Mouse (Mus musculus) megakaryocyte, embryonic 14.5 days (primary cell): ENCODE measurements at regions not wholly inside any gene's neighbourhood (a gene's known extent, or its start where the extent isn't known, plus 50 kb on each side); places are given as distances from the start of the nearest gene placed in this dataset.

Experiments used
- FLI1 ChIP-seq: IDR thresholded peaks from 2 replicates; pipeline ENCODE4 v1.6.1; 2012; ENCODE audit warnings: low read length, inconsistent platforms, mixed read lengths
- GATA1 ChIP-seq: IDR thresholded peaks from 3 replicates; pipeline ENCODE4 v1.6.1; 2012; ENCODE audit warnings: mixed read lengths, low read length, inconsistent platforms, borderline replicate concordance

DNA sequence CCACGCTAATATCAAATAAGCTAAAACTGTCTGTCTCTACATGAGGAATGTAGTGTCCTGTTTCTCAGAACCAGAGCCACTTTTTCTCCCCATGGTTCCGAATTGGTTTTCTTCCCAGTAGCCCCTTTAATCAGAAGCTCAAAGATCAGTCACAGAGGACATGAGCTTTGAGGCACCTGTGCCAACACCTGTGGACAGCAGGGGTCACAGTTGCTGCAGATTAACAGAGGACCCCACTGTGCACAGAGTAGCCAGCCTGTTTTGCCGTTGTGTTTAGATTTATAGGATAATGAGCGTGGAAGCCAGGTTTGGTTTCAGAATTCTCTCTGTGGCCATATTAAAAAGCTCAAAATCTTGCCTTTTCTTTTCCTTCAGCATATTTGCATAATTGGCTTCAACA is 380.2 kb downstream of the Ipmk start:
- TF ChIP-seq GATA1: no peak
- no peak for TF ChIP-seq FLI1
